Mouse (Mus musculus): ENCODE data around the gene Pou5f2. TPM values are rescaled to one million over a fixed set of nuclear protein-coding genes. Genes with fewer than 3 reads are reported as not detected.
A peak's percentile ranks its signal among the peaks of the same experiment; 100 is the strongest.

Gene Pou5f2
- polyA plus RNA-seq (2015; fragmentation: Nextera tagmentation; extraction: Ambion mirVana), result 1.0 and 1.7 TPM in 2 replicates

DNA sequence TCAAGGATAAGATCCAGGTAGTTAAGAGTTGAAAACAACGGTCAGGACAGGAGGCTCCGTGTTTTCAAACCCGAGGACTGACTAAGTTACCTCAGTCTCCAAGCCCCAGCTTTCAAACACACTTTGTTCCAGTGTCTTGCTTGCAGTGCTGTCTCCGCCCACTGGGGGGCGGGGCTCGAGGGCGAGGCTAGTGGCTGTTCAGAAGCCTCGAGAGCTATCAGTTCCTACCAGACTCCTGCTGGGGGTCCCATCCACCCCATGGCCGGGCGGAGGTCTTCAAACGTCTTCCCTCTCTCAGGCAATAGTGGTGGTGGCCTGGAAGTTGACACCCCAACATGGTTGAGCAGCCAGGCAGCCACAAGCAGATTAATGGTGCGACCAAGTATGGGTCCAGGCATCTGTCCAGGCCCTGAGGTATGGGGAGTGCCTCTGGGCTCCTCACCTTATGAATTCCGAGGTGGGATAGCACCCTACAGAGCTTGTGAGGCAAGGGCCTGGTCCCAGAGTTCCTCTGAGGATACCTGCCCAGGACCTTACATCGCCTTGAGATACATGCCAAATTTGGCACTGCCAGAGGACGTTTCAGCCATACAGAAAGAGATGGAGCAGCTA is at the start of gene Pou5f2:
Pou5f2 (plus strand) TSS at position 220 of the 612 bp plus-strand sequence.
- H3K4me3 ChIP-seq (replicated peaks), result no peak within 1 kb of the TSS

GRCm38 (mm10) chr13:77976248-77976647 is 48.5 kb upstream of the Pou5f2 start:
- H3K9me3 ChIP-seq (replicated peaks), result no peaks in the 10 kb centered on the region
- no peak overlapping the region for H3K4me3 ChIP-seq (replicated peaks)
- no peaks in the 10 kb centered on the region for H3K4me1 ChIP-seq
- H3K27me3 ChIP-seq, result no peaks in the 10 kb centered on the region
- no peaks in the 10 kb centered on the region for H3K36me3 ChIP-seq
- WGBS, result 73% methylated on average over 3 of the region's 3 CpGs
- ATAC-seq (replicated peaks; ENCODE audit: low FRiP score), result no peak
- no peak overlapping the region for H3K4me2 ChIP-seq
- H3K27ac ChIP-seq, result no peak overlapping the region
- H3K9ac ChIP-seq, result no peak overlapping the region

More for the DNA sequence above, at the start of gene Pou5f2:
- Histone ChIP-seq H3K9me3 (replicated peaks) (no peaks in the 10 kb centered on the region), H3K36me3 (no peaks in the 10 kb centered on the region), H3K27me3 (no peaks in the 10 kb centered on the region), H3K9ac (no peak within 1 kb of the TSS), H3K27ac (no peak within 1 kb of the TSS), H3K4me1 (no peaks in the 10 kb centered on the region), H3K4me2 (no peak within 1 kb of the TSS)
- ATAC-seq (replicated peaks; ENCODE audit: low FRiP score), result peak; percentile 62; the same call in 1 of the 2 replicates
- 53% methylated on average over 15 of the region's 15 CpGs for WGBS

GRCm38 (mm10) chr13:77977121-77977520 is 47.6 kb upstream of the Pou5f2 start:
- no peak overlapping the region for H3K9ac ChIP-seq
- no peaks in the 10 kb centered on the region for H3K36me3 ChIP-seq
- no peaks in the 10 kb centered on the region for H3K9me3 ChIP-seq (replicated peaks)
- no peaks in the 10 kb centered on the region for H3K27me3 ChIP-seq
- H3K4me1 ChIP-seq, result no peaks in the 10 kb centered on the region
- H3K4me3 ChIP-seq (replicated peaks), result no peak overlapping the region
- H3K4me2 ChIP-seq, result no peak overlapping the region
- H3K27ac ChIP-seq, result no peak overlapping the region
- 87% methylated on average over 1 of the region's 1 CpGs for WGBS
- ATAC-seq (replicated peaks; ENCODE audit: low FRiP score), result no peak

GRCm38 (mm10) chr13:77982105-77982851 is 42.4 kb upstream of the Pou5f2 start:
- H3K36me3 ChIP-seq, result no peaks in the 10 kb centered on the region
- no peak overlapping the region for H3K4me2 ChIP-seq
- H3K4me1 ChIP-seq, result no peaks in the 10 kb centered on the region
- H3K4me3 ChIP-seq (replicated peaks), result no peak overlapping the region
- H3K9me3 ChIP-seq (replicated peaks), result no peaks in the 10 kb centered on the region
- 28% methylated on average over 5 of the region's 5 CpGs for WGBS
- ATAC-seq (replicated peaks; ENCODE audit: low FRiP score), result no peak
- no peak overlapping the region for H3K27ac ChIP-seq
- H3K27me3 ChIP-seq, result no peaks in the 10 kb centered on the region
- H3K9ac ChIP-seq, result no peak overlapping the region

GRCm38 (mm10) chr13:77982852-77983202 is 41.9 kb upstream of the Pou5f2 start:
- Histone ChIP-seq H3K4me1 (no peaks in the 10 kb centered on the region), H3K9ac (no peak overlapping the region), H3K4me2 (no peak overlapping the region), H3K27ac (no peak overlapping the region), H3K9me3 (replicated peaks) (no peaks in the 10 kb centered on the region), H3K4me3 (replicated peaks) (no peak overlapping the region), H3K36me3 (no peaks in the 10 kb centered on the region), H3K27me3 (no peaks in the 10 kb centered on the region)
- no peak for ATAC-seq (replicated peaks; ENCODE audit: low FRiP score)
- 75% methylated on average over 2 of the region's 2 CpGs for WGBS

DNA sequence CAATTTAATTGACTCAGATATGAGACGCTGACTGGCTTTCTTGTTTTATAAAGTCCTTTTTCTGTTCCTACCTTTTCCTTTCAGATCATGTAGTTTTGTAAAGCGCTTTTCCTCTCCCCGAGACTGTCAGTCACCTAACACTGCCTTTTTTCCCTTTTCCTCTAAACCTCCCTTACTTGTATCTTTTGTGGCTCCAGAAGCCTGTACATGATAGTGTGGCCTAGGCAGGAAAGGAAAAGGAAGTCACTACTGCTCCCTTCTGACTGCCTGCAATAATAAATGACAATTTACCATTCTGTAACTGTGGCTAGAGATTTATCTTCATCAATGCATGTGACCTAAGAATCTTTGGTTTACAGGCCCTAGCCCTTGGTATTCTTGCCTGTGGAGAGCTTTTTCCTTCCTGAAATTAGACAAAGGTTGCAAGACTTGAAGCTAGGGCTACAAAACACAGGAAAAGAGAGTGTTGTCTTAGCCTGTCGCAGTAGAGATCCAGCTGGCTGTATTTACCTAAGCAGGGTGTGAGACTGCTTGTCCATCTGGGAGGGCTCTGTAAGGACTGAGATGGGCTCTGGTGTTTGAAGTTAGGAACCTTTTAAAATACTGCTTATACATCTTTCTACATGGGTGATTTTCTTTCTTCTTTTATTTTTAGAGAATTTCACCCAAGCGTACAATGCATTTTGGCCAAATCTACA is 33.4 kb upstream of the Pou5f2 start:
- 64% methylated on average over 5 of the region's 5 CpGs for WGBS
- Histone ChIP-seq H3K9me3 (replicated peaks) (no peaks in the 10 kb centered on the region), H3K9ac (no peak overlapping the region), H3K36me3 (no peaks in the 10 kb centered on the region), H3K4me2 (no peak overlapping the region), H3K4me3 (replicated peaks) (no peak overlapping the region), H3K27ac (no peak overlapping the region), H3K27me3 (no peaks in the 10 kb centered on the region), H3K4me1 (no peaks in the 10 kb centered on the region)
- 0 out of 2 replicates have a peak, but pooled peaks have one; percentile 25 for ATAC-seq (replicated peaks; ENCODE audit: low FRiP score)

DNA sequence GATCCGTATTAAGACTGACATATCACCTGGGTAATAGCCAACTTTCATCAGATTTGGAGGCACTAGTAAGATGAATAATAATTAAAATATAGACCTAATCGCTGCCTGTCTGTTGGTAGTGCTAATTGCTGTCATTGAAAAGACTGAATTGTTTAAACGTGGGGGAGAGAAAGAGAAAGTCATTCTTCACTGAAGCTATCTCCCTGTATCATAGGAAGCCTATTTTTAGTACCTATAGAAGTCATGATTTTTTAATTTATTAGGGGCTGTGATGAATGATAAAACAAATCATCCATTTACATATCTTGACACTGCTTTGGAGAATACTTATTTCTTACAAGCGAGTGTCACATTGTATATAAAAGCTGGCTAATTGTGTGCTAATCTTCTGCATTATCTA is 20.1 kb upstream of the Pou5f2 start:
- Histone ChIP-seq H3K27me3 (no peaks in the 10 kb centered on the region), H3K4me1 (no peaks in the 10 kb centered on the region), H3K36me3 (no peaks in the 10 kb centered on the region), H3K9ac (no peak overlapping the region), H3K27ac (no peak overlapping the region), H3K4me2 (no peak overlapping the region), H3K4me3 (replicated peaks) (no peak overlapping the region), H3K9me3 (replicated peaks) (no peaks in the 10 kb centered on the region)
- no peak for ATAC-seq (replicated peaks; ENCODE audit: low FRiP score)
- 73% methylated on average over 4 of the region's 4 CpGs for WGBS

GRCm38 (mm10) chr13:78005344-78005743 is 19.4 kb upstream of the Pou5f2 start:
- Histone ChIP-seq H3K27me3 (no peaks in the 10 kb centered on the region), H3K27ac (no peak overlapping the region), H3K9ac (no peak overlapping the region), H3K36me3 (no peaks in the 10 kb centered on the region), H3K4me1 (no peaks in the 10 kb centered on the region), H3K9me3 (replicated peaks) (no peaks in the 10 kb centered on the region), H3K4me3 (replicated peaks) (no peak overlapping the region), H3K4me2 (no peak overlapping the region)
- WGBS, result 54% methylated on average over 3 of the region's 3 CpGs
- no peak for ATAC-seq (replicated peaks; ENCODE audit: low FRiP score)

DNA sequence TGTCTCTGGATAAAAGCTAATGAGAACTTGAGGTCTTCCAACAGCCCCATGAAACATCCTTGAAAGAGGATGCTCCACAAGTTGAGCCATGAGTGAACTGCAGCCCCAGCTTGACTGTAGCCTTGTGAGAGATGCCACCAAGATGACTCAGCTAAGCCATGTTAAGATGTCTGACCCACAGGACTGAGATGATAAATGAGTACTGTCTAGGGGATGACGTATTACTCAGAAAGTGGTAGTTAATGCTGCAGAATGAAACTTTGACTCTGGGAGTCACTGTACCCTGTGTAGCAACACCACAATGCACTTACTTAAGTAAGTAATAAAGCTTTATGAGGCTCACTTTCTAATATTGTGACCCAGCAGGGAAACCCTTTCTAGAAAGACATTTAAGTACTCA is 14.5 kb upstream of the Pou5f2 start:
- Histone ChIP-seq H3K9ac (no peak overlapping the region), H3K4me2 (no peak overlapping the region), H3K36me3 (no peaks in the 10 kb centered on the region), H3K9me3 (replicated peaks) (no peaks in the 10 kb centered on the region), H3K27ac (no peak overlapping the region), H3K4me3 (replicated peaks) (no peak overlapping the region), H3K4me1 (no peaks in the 10 kb centered on the region), H3K27me3 (no peaks in the 10 kb centered on the region)
- ATAC-seq (replicated peaks; ENCODE audit: low FRiP score), result no peak
- WGBS, result 88% methylated on average over 1 of the region's 1 CpGs

DNA sequence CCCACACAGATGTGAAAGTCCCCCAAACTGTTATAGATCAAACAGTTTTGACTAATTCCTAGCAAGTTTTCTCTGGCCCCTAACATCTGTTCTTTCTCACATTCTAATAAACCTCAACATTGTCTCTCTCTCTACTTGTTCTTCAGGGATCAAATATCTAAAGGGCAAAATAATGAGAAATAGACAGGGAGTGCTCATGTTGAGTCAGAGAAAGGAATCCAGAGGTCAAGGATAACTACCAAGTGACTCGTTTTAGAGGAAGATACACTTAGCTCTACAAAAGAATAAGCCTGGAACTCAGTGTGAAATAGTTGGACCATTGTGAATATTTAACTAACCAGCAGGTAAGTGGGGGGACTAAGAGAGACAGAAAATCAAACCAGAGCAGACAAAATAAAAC is 8.1 kb downstream of the Pou5f2 start:
- no peak overlapping the region for H3K27ac ChIP-seq
- 19% methylated on average over 1 of the region's 1 CpGs for WGBS
- no peak for ATAC-seq (replicated peaks; ENCODE audit: low FRiP score)

DNA sequence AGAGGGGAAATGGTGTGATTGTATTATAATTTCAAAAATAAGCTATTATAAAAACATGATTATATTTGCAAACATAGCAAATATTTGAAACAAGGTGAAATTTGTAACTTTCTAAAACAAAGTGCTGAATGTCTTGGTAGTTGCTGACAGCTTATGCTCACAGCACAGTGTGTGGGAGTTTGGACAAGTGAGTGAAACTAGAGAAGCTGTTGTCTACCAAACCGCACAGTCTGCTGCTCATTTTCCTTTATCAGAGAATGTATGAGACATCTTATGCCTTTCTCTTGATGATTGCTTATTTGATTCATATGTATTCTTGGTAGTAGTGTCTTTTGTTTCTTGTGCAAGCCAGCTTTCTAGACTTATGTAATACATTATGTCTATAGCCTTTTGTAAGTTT is 12.5 kb downstream of the Pou5f2 start:
- ATAC-seq (replicated peaks; ENCODE audit: low FRiP score), result no peak

More for the DNA sequence above, 8.1 kb downstream of the Pou5f2 start:
- no peak overlapping the region for H3K9ac ChIP-seq
- no peak overlapping the region for H3K4me3 ChIP-seq (replicated peaks)
- no peaks in the 10 kb centered on the region for H3K27me3 ChIP-seq
- no peaks in the 10 kb centered on the region for H3K36me3 ChIP-seq
- no peaks in the 10 kb centered on the region for H3K9me3 ChIP-seq (replicated peaks)
- no peaks in the 10 kb centered on the region for H3K4me1 ChIP-seq
- H3K4me2 ChIP-seq, result no peak overlapping the region

GRCm38 (mm10) chr13:78043203-78043602 is 18.5 kb downstream of the Pou5f2 start:
- H3K4me3 ChIP-seq (replicated peaks), result no peak overlapping the region
- H3K9ac ChIP-seq, result no peak overlapping the region
- 44% methylated on average over 6 of the region's 6 CpGs for WGBS
- no peaks in the 10 kb centered on the region for H3K4me1 ChIP-seq
- no peak overlapping the region for H3K27ac ChIP-seq
- no peaks in the 10 kb centered on the region for H3K36me3 ChIP-seq
- no peaks in the 10 kb centered on the region for H3K9me3 ChIP-seq (replicated peaks)
- no peak overlapping the region for H3K4me2 ChIP-seq
- ATAC-seq (replicated peaks; ENCODE audit: low FRiP score), result peak; percentile 97
- no peaks in the 10 kb centered on the region for H3K27me3 ChIP-seq

More for the DNA sequence above, 12.5 kb downstream of the Pou5f2 start:
- 45% methylated on average over 1 of the region's 1 CpGs for WGBS
- Histone ChIP-seq H3K27me3 (no peaks in the 10 kb centered on the region), H3K4me1 (no peaks in the 10 kb centered on the region), H3K9me3 (replicated peaks) (no peaks in the 10 kb centered on the region), H3K4me2 (no peak overlapping the region), H3K4me3 (replicated peaks) (no peak overlapping the region), H3K9ac (no peak overlapping the region), H3K36me3 (no peaks in the 10 kb centered on the region), H3K27ac (no peak overlapping the region)
